Mouse (Mus musculus): ENCODE measurements around the gene Grm8.

Gene Grm8

GRCm38 (mm10) chr6:28040815-28041214 is 94.2 kb downstream of the Grm8 start:
- DNase-seq (ENCODE audit: low spot score in 2 of 2) = no peak

- DNase-seq (ENCODE audit: low spot score in 2 of 2) = no peak
Observed at GRCm38 (mm10) chr6:28032006-28032405, 103.0 kb downstream of the Grm8 start.

GRCm38 (mm10) chr6:28017653-28018052 is 117.3 kb downstream of the Grm8 start:
- DNase-seq (ENCODE audit: low spot score in 2 of 2) = no peak

GRCm38 (mm10) chr6:28007001-28007400 is 128.0 kb downstream of the Grm8 start:
- DNase-seq (ENCODE audit: low spot score in 2 of 2) = no peak

- DNase-seq (ENCODE audit: low spot score in 2 of 2) = no peak
Observed at GRCm38 (mm10) chr6:27997250-27997649, 137.7 kb downstream of the Grm8 start.

- DNase-seq (ENCODE audit: low spot score in 2 of 2) = no peak
Observed at GRCm38 (mm10) chr6:27991241-27991640, 143.7 kb downstream of the Grm8 start.

GRCm38 (mm10) chr6:27982598-27982997 is 152.4 kb downstream of the Grm8 start:
- no peak for DNase-seq (ENCODE audit: low spot score in 2 of 2)

GRCm38 (mm10) chr6:27982021-27982420 is 153.0 kb downstream of the Grm8 start:
- DNase-seq (ENCODE audit: low spot score in 2 of 2) = no peak

- DNase-seq (ENCODE audit: low spot score in 2 of 2) = no peak
Observed at GRCm38 (mm10) chr6:27977361-27977760, 157.6 kb downstream of the Grm8 start.

GRCm38 (mm10) chr6:27968859-27969258 is 166.1 kb downstream of the Grm8 start:
- DNase-seq (ENCODE audit: low spot score in 2 of 2) = no peak

GRCm38 (mm10) chr6:27967037-27967436 is 167.9 kb downstream of the Grm8 start:
- no peak for DNase-seq (ENCODE audit: low spot score in 2 of 2)

GRCm38 (mm10) chr6:27965237-27965636 is 169.7 kb downstream of the Grm8 start:
- peak in 1 of 2 experiments; percentile 22 for DNase-seq (ENCODE audit: low spot score in 2 of 2)

GRCm38 (mm10) chr6:27963887-27964286 is 171.1 kb downstream of the Grm8 start:
- DNase-seq (ENCODE audit: low spot score in 2 of 2) = no peak

GRCm38 (mm10) chr6:27956278-27956857 is 178.6 kb downstream of the Grm8 start:
- DNase-seq (ENCODE audit: low spot score in 2 of 2) = no peak

- DNase-seq (ENCODE audit: low spot score in 2 of 2) = no peak
Observed at GRCm38 (mm10) chr6:27951433-27951832, 183.5 kb downstream of the Grm8 start.

- no peak for DNase-seq (ENCODE audit: low spot score in 2 of 2)
Observed at GRCm38 (mm10) chr6:27928058-27928457, 206.9 kb downstream of the Grm8 start.

GRCm38 (mm10) chr6:27913281-27913680 is 221.7 kb downstream of the Grm8 start:
- DNase-seq (ENCODE audit: low spot score in 2 of 2) = no peak

GRCm38 (mm10) chr6:27904358-27904757 is 230.6 kb downstream of the Grm8 start:
- DNase-seq (ENCODE audit: low spot score in 2 of 2) = no peak

GRCm38 (mm10) chr6:27902224-27902623 is 232.8 kb downstream of the Grm8 start:
- DNase-seq (ENCODE audit: low spot score in 2 of 2) = no peak

- no peak for DNase-seq (ENCODE audit: low spot score in 2 of 2)
Observed at GRCm38 (mm10) chr6:27901396-27901795, 233.6 kb downstream of the Grm8 start.

GRCm38 (mm10) chr6:27895153-27895552 is 239.8 kb downstream of the Grm8 start:
- DNase-seq (ENCODE audit: low spot score in 2 of 2) = no peak

GRCm38 (mm10) chr6:27892886-27893285 is 242.1 kb downstream of the Grm8 start:
- no peak for DNase-seq (ENCODE audit: low spot score in 2 of 2)

GRCm38 (mm10) chr6:27888391-27888790 is 246.6 kb downstream of the Grm8 start:
- DNase-seq (ENCODE audit: low spot score in 2 of 2) = no peak

- DNase-seq (ENCODE audit: low spot score in 2 of 2) = no peak
Observed at GRCm38 (mm10) chr6:27887922-27888321, 247.1 kb downstream of the Grm8 start.

Measured in right cerebral cortex, postnatal 36 days (tissue).